Mouse (Mus musculus) kidney, adult 8-10 months (tissue): Measurements from ENCODE around the gene Smarca2.

Experiments
- DNase-seq, 2 experiments: peaks; one replicate each; pipeline ENCODE4 v3.0.0; 2022

Gene Smarca2

GRCm38 (mm10) chr19:26790386-26791346 is 185.8 kb downstream of the Smarca2 start:
- DNase-seq = no peak

DNA sequence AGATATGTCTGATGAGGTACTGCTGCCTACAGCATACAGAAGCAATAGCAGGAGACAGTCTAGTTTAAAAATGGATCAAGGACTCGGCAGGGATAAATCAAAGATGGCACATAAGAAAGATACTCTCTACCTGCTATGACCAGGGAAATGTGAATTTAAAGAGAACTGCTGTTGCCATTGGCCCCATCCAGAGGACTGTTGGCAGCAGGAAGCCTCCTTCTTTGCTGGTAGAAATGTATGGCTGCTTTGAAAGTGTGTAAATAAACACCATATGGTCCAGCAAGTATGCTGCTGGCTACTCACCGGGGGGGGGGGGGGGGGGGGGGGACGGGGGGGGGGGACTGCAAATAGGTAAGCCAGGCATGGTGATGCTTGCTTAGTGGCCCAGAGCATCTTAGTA is 189.5 kb downstream of the Smarca2 start:
- DNase-seq = no peak

DNA sequence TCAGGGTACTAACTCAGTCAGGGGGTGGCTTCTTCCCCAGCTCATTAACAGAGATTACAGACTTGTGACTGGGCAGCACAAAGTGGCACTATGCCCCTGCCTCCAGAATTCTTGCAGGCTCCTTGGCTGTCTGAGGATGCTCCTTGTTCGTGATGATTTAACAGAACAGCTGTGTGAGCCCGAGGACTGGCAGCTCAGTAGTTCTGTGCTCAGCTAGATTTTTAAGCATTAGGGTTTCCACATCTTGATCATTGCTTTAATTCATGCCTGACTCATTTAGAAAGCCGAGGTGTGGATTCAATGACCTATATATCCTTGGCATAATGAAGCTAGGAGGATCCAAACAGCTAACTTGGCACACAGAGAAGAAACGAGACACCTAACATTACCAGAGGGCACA is 191.2 kb downstream of the Smarca2 start:
- DNase-seq = no peak

DNA sequence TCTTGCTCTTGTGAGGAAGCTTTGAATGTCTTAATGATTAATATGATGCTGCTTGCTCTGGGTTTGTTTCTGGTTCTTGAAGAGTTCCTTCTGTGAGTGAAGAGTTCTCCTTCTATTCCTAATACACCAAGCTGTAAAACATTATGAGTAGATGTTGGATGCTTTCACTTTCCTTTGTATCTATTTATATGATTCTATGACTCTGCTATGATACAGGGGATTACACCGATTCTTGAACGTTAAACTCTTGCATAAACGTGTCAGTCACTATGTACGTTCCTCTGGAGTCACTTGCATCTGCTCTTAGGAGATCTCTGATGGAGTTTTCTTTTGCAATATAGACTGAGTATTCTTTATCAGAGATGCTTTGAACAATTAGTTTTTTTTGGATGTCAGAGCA is 199.6 kb downstream of the Smarca2 start:
- DNase-seq = no peak

DNA sequence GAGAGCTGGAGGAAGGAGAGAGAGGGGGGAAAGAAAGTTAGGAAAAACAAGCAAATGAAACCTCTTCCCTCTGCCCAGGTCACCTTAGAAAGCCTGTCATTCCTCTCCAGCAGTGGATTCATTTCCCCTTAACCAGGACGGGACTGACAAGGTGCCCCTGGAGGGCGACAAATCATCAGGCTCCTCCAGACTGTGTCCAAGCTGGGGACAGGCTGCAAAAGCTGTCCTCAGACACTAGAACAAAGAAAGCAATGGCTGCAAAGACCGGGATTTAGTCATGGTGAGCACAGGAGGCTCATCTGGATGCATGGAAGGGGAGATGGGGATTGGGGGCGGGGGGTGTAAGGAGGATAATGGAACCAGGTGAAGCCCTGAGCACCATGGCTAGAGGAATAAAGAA is 209.8 kb downstream of the Smarca2 start:
- no peak for DNase-seq

DNA sequence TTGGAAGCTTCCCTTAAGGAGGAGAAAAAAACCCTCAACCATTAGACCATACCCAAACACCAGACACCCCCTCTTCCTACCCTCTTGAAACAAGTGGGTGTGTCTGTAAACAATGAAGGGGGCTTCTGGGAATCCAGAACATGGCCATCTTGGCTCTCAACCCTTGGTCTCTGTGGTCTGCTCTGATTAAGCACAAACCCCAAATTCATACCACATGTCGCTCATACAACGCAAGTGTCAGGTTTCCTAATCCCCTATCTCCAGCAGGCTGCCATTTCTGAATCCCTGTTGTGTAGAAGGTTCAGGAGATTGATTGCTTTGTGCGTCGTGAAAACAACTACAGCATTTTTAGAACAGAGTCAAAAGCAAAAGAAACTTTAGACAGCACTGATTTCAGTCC is 213.1 kb downstream of the Smarca2 start:
- DNase-seq = no peak
